Mouse (Mus musculus) urinary bladder, postnatal 36 days (tissue): Measurements from ENCODE around the gene Ppp1r9a.
A peak's percentile ranks its signal among the peaks of the same experiment; 100 is the strongest.

ENCODE experiments used
- DNase-seq, 2 experiments: peaks; one replicate each; pipeline ENCODE4 v3.0.0; 2022; ENCODE audit warnings: low spot score in 2 of 2, mixed read lengths in 1 of 2

Ppp1r9a gene

DNA sequence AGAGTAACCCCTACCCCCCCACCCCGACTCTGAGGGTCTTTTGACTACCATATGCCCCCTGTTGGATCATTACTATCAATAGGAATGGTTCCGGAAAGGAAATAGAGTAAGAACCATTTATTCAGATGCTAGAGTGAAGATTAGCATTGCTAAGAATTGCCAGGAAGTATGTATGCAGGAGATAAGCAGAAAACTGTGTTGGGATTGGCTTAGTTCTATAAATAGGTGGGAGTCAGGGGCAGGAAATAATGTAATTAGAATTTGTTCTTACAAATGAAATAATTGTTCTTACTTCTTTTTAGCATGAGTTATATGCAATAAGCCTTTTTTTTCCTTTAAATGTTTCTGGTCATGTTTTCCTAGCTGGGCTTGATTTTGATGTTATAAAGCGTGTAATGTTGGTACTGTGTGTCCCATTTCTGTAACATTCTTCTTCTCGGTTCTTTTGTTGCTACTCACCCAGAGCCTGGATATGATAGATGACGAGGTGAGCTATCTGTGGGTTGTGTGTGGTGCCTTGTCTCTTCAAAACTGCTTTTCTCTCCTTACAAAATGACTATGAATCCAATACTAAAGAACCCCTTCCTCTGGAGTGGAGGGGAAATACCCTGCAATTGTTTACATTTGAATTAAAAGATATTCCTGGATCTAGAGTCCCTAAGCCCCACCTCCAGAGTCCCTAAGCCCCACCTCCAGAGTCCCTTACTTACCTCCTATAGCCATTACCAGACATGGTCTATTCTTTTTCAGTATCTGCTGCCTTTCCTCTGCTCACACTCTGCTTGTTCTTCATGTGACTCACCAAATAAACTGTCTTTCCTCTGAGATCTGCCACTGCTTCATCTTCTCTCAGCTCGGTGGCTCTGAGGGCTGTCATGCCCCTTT is 254.1 kb downstream of the Ppp1r9a start:
- DNase-seq: no peak

DNA sequence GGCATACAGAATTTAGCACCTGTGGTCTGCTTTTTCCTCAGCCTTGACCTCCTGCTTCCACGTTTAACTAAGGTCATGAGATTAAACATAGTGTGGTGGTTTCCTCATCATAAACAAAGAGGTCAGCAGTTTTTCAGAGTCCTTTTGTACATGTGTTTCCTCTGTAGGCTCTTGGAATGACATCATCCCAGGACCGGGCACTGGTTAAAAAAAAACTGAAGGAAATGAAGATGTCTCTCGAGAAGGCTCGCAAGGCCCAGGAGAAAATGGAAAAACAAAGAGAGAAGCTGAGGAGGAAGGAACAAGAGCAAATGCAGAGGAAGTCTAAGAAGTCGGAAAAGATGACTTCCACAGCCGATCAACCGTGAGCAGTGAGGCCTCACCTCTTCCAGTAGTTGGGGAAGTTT is 256.7 kb downstream of the Ppp1r9a start:
- no peak for DNase-seq

- no peak for DNase-seq
Observed at GRCm38 (mm10) chr6:5162052-5162451, 259.3 kb downstream of the Ppp1r9a start.

DNA sequence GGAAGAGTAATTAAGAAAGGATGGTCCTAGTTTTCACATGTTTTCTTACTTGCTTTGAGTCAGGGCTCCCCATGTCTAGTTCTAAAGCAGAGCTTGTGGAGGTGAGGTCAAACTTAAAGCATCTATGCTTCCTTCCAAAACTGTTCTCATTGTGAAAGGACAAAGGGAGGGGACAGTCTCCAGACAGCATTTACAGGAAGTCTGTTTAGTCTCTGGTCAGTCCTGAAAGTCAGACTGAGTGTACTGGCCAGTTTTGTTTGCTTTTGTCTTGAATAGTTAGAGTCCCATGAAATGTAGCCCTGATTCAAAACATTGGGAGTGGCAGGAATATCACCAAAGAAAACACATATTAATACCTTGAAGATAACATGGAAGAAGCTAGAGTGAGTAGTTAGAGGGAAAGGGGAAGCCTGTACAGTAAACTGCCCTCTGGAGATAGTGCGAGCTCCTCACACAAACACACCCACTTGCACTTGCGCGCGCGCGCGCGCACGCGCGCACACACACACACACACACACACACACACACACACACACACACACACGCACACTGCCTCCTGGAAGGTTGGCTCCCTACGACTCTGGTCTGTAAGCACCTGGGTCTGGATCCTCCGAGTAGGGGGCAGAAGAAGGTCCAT is 260.9 kb downstream of the Ppp1r9a start:
- DNase-seq: no peak

DNA sequence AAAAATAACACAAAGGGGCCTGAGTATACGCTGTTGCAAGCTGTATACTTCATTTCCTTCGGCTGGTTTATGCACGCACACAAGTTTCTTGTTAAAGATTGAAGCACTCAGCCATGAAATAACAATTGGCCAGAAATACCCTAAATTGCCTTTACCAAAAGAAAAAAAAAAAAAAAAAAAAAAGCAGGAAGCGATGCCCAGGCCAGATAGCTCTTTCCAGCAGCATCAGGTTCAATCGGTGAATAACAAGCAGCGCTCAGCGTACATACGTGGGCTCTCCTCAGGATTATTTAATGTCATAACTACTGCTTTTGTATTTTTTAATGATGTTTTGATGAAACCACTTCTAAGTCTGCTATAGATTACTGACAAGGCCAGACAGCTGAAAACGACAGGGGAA is 262.1 kb downstream of the Ppp1r9a start:
- no peak for DNase-seq

DNA sequence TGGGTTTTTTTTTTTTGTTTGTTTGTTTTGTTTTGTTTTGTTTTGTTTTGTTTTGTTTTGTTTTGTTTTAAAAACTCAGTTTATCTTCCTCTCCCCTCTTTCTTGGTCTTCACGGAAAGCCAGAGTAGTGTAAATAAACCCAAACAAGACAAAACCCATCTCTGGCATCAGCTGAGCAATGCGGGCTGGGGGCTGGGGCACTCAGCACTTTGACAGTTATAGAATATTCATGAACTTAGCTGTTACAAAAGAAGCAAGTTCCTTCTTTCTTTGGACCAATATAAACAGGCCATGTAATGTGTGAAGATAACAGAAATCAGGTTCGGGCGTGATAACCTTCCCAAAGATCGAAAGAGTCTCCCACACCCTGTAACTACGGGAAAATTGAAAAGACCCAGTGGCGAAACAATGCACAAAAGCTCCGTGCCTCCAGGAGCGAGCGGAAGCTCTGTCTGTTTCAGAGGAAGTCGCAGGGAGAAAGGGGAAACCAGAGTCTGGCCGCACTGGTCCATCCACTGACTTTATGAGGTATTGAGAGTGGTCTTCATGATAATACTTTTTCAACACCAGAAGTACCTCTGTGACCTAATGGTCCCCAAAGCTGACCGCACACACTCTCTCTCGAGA is 264.4 kb downstream of the Ppp1r9a start:
- no peak for DNase-seq

- no peak for DNase-seq
Observed at GRCm38 (mm10) chr6:5168158-5168557, 265.4 kb downstream of the Ppp1r9a start.

DNA sequence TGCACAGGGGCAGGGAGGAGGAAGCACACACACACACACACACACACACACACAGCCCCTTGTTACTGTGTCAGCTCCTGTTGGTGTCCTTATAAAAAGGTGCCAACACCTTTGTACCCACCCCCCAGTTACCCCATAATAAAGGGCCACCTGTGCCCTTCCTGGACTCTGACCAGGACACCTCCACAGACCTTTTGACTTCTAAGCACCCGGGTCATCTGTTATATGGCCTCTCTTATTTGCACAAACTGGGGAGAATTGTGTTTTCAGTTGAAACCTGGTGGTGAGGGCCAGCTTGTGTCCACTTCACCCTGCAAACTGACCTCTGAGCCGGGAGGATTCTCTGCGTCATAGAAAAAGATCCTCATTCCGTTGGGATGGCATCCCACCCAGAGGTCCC is 268.7 kb downstream of the Ppp1r9a start:
- no peak for DNase-seq

- DNase-seq: no peak
Observed at GRCm38 (mm10) chr6:5172571-5172970, 269.9 kb downstream of the Ppp1r9a start.

GRCm38 (mm10) chr6:5174179-5174812 is 271.6 kb downstream of the Ppp1r9a start:
- DNase-seq: no peak

DNA sequence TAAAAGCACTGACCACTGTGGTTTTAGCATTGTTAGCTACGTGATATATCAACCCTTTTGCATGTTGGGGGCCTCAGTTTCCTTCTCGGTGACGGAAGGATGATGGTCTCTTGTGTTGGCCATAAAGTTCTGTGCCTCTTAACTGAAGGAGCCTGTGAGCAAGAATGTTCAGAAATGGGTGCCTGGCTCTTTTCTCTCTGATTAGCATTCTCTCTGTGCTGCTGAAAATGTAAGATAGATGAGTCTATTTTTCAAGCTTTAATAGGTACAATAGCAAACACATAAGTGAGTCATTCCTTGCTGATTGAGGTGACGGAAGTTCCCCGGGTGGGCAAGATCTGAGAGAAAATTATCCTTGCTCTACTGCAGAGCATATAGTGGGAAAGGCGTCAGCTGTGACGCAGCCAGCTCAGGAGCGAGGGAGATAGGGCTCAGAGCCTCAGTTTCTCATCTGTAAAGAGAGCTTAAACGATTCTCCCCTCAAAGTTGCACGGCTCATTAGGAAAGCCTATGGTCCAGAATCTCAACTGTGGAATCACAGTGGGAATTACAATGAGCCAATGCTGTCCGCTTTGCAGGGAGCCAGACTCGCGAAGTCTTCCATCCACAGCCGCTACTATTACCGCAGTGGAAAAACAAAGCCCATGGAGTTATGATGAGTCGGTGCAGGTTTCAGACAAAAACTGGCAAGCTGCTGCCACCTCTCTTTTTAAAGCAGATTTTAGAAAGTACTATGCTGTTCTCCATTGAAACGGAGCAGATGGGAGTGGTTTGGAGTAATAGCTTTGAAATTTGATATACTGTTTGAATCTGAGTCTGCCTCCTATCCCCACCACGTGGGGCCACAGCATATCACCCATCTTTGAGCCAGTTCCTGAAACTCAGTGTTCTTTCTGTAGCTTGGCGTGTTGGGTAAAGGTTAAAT is 275.5 kb downstream of the Ppp1r9a start:
- DNase-seq: no peak

DNA sequence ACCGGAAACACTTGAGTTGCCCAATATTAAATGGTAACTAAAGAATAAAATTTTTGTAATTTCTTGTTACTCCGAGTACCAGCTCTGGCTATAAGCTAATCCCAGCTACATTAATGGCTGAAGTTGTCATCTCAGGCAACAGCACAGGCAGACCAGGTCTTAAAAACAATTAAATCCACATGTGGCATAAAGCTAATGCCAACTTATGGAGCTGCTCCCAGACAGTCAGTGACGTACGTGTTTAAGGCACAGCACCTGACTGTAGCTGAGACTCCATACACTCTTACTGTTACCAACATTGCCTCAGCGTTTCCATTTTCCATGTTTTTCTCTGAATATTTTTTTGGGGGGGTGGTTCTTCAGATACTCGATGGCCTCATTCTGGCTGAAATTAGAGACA is 276.5 kb downstream of the Ppp1r9a start:
- DNase-seq: no peak

GRCm38 (mm10) chr6:5180645-5181044 is 277.9 kb downstream of the Ppp1r9a start:
- DNase-seq: no peak

DNA sequence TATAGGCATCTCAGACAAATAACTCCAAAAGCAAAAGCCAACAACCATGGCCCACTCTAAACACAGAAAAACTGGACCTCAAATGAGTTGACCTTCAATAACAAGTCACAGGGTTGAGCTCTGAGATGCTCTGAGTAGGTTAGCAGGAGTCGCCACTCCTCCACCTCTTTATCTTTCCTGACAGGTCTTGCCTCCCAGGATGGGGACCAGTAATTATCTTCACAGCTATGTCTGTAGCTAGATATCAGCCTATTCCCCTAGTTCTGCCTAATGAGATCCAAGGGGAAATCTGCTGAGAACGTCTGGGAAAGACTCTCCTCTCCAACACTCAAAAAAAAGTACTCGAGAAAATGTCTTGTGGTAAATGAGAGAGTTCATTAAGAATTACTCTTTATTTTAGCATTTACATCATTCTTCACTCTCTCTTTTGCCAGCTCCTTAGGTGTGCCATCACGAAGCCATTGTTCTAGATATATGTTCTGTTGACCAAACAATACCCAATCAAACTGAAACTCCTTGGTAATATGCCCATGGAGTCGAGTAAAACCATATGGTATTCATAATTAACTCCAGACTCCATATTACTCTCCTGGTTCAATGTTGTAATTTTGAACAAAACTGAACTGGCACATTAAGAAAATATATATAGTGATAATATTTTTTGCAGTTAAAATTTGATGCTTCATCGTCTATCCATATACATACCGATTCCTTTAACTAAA is 283.7 kb downstream of the Ppp1r9a start:
- no peak for DNase-seq

- no peak for DNase-seq
Observed at GRCm38 (mm10) chr6:5187586-5187985, 284.9 kb downstream of the Ppp1r9a start.

- DNase-seq: no peak
Observed at GRCm38 (mm10) chr6:5188036-5188435, 285.3 kb downstream of the Ppp1r9a start.

DNA sequence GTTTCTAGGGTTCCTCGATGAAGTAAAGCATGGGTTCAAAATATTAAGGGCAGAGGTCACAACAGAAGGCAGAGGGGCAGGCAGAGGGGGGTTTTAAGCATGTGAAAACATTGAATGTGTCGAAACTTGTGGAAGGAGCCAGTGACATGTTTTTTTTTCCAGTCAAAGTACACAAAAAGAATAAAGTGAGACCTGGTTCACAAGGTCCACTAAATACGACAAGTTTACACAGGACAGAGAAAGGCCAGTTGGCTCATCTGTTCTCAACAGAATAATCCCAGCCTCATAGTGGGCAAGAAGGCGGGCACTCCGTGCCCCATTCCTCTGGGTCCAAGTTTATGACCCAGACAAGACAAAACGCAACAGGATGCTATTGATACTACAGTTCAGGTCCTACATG is 286.2 kb downstream of the Ppp1r9a start:
- DNase-seq: no peak

- peak in 1 of 2 experiments; percentile 14 for DNase-seq
Observed at GRCm38 (mm10) chr6:5189507-5189906, 286.8 kb downstream of the Ppp1r9a start.

DNA sequence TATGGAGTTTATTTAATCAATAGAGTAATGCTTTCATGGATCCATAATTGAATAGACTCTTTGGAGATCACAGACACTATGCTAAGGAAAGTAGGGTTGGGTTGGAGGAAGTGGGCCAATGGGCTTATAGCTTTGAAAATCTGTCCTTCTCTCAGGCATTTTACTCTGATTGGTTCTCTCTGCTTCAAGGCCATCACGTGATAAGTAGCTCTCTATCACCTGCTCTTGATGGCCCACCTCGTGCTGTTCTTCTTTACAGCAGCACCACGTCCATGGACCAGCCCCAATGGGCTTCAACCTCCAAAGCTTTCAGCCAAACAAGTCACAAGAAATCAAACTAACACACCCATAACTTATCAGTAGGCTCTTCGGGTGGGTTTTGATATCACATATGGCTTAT is 288.0 kb downstream of the Ppp1r9a start:
- no peak for DNase-seq

DNA sequence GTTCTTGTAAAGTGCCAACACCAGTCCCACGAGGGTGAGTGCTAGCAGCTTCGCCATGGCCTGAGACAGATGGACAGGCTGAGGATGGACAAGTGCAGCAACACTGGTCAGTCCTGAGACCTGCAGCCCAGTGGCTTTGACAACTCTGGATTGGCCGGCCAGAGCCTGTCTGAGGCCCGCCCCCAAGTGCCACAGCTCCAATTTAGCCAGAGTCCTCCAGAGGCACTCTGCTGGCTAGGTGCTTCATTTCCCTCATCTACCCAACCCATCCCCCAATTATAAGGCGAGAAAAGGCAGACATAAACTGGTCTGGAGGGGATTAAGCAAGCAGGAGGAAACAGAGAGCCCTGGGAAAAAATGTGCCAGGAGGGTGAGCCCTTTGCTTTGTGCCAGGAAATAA is 291.0 kb downstream of the Ppp1r9a start, which contains the start of gene Pon1:
TSS of gene Pon1 (minus strand) at position 254 of the 400 bp plus-strand sequence.
- no peak for DNase-seq
